Mouse (Mus musculus) small intestine, adult 2 months (tissue): ENCODE data around the gene Dcx. TPM values are rescaled to one million over a fixed set of nuclear protein-coding genes. Genes with fewer than 3 reads are reported as not detected.

ENCODE experiments used
- H3K27ac ChIP-seq: fragments of 200-500 bp; 2 replicates; pipeline ENCODE4 v1.5.1; 2012; ENCODE audit warnings: low read depth, low read length, control low read depth, inconsistent platforms; ENCODE audit not compliant: insufficient read depth
- H3K27me3 ChIP-seq: fragments of 200-500 bp; 2 replicates; pipeline ENCODE4 v1.6.1; 2012; ENCODE audit warnings: mild to moderate bottlenecking, moderate library complexity, low read length, inconsistent platforms; ENCODE audit not compliant: control insufficient read depth, insufficient read depth
- H3K36me3 ChIP-seq: fragments of 200-500 bp; 2 replicates; pipeline ENCODE4 v1.6.1; 2012; ENCODE audit warnings: mild to moderate bottlenecking, low read length, control low read depth, inconsistent platforms; ENCODE audit not compliant: control insufficient read depth, insufficient read depth
- H3K4me1 ChIP-seq: fragments of 200-500 bp; 2 replicates; pipeline ENCODE4 v1.6.1; 2012; ENCODE audit warnings: low read length, inconsistent platforms, mixed read lengths; ENCODE audit not compliant: control insufficient read depth, insufficient read depth, insufficient read length
- H3K4me3 ChIP-seq: fragments of 200-500 bp; 2 replicates; pipeline ENCODE4 v1.5.1; 2012; ENCODE audit warnings: low read depth, mild to moderate bottlenecking, control low read depth, inconsistent platforms, low read length, moderate library complexity
- CTCF ChIP-seq: fragments of 200-500 bp; IDR thresholded peaks from 2 replicates; pipeline ENCODE4 v1.5.1; 2012; ENCODE audit warnings: low read depth, mild to moderate bottlenecking, control low read depth, inconsistent platforms, low read length, moderate library complexity, mixed read lengths; ENCODE audit not compliant: insufficient replicate concordance, insufficient read length; ENCODE audit errors: extremely low read depth
- POLR2A ChIP-seq: fragments of 200-500 bp; IDR thresholded peaks from 2 replicates; pipeline ENCODE4 v1.6.1; 2012; ENCODE audit warnings: low read depth, mild to moderate bottlenecking, control low read depth, inconsistent platforms, low read length, moderate library complexity
- WGBS: fragments of 180-500 bp; shearing (Covaris S2); methylation state at CpG from one replicate; pipeline ENCODE4 v1.1.7; 2018; 5-methylcytosine and 5-hydroxymethylcytosine counted together
- polyA plus RNA-seq: library from polyadenylated mRNA; depleted of rRNA; stranded (reverse); fragments of >200 nt; gene quantifications from 2 replicates; pipeline ENCODE4 v1.2.3, GENCODE M21; 2012

The Dcx gene
- polyA plus RNA-seq, 1 experiment, result not detected

DNA sequence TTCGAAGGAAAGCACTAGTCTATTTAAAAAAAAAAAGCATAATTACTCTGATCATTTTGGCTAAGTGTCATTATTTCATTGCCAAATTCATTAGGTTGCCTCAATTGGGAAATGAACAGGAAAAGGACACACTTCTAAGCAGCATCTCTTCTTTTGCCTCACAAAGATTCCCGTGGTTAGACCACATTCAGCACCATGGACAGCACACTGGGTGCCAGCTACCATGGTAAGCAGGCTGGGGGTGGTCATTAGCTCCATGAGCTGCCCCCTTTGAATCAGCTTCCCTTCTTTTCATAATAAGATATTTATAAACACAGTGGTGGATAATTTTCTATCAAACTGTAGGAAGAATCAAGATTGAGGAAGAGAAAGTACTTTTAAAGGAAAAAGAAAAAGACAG is 28.4 kb downstream of the Dcx start:
- Histone ChIP-seq H3K4me3 (no peak overlapping the region), H3K27ac (no peak overlapping the region), H3K4me1 (no peaks in the 10 kb centered on the region), H3K36me3 (no peaks in the 10 kb centered on the region), H3K27me3 (no peaks in the 10 kb centered on the region)
- 16% methylated on average over 2 of the region's 2 CpGs for WGBS
- TF ChIP-seq CTCF (no peak), POLR2A (no peak)

DNA sequence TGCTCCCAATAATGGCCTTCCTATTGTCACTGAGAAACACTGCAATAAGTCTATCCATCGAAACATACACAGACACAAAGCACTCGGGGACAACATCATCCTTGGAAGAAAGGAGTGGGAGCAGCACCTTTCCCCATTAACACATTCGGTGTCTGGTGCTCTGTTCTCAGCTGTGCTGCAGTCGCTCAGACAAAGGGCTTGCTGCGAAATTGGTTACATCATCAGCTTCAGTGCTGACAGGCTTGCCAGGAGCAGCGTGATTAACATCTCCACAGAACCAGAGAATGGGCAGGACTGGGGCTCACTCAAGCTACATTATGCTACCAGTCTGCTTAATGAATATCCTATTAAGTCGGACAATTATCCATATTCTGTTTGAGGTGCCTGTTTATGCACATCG is 30.8 kb downstream of the Dcx start:
- WGBS, result 58% methylated on average over 8 of the region's 8 CpGs
- no peaks in the 10 kb centered on the region for H3K36me3 ChIP-seq
- no peaks in the 10 kb centered on the region for H3K4me1 ChIP-seq
- H3K27me3 ChIP-seq, result no peaks in the 10 kb centered on the region
- H3K4me3 ChIP-seq, result no peak overlapping the region
- no peak for TF ChIP-seq POLR2A
- no peak for TF ChIP-seq CTCF
- H3K27ac ChIP-seq, result no peak overlapping the region

DNA sequence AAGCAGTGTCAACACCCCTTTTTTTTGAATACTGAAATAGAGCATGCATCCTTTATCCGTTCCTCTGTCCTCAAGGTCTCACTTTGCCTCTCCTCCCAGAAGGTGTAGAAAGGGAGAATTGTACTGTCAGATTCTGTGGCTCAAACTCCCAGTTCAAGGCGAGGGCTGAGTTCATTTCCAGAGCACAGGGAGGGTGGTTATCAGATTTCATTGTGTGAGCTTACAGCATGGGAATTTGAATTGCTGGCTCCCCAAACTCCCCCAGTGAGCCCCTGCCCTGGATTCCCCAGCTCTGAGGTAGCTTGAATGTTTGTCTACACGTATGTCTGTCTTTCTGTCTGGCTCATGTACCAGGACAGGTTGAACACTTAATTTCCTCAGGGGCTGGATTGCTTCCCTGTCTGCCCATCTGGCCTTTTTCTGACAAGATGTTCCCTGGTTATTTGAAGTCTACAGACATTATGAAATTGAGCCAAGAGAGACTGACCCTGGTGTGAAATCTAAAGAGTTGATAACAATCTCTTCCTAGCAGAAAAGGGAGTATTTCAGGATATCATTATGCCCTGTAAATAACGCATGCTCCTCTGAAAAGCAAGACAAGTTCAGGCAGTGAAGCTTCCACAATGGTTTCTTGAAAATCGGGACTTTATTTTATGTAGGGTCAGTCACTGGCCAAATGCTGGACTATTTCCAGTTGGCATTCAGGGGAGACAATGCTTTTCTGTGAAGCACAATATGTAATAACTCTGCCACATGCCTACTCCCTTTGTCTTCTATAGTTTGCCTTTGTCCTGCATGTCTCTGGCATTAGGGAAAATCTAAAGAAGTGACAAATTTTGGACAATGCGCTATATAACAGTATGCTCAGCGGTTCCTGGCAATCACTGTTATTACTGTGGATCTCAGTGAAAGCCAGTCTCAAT is 35.5 kb downstream of the Dcx start:
- no peaks in the 10 kb centered on the region for H3K36me3 ChIP-seq
- no peak overlapping the region for H3K4me3 ChIP-seq
- WGBS, result 71% methylated on average over 7 of the region's 7 CpGs
- TF ChIP-seq CTCF, result no peak
- no peak for TF ChIP-seq POLR2A
- H3K27ac ChIP-seq, result no peak overlapping the region
- H3K27me3 ChIP-seq, result no peaks in the 10 kb centered on the region
- H3K4me1 ChIP-seq, result no peaks in the 10 kb centered on the region

DNA sequence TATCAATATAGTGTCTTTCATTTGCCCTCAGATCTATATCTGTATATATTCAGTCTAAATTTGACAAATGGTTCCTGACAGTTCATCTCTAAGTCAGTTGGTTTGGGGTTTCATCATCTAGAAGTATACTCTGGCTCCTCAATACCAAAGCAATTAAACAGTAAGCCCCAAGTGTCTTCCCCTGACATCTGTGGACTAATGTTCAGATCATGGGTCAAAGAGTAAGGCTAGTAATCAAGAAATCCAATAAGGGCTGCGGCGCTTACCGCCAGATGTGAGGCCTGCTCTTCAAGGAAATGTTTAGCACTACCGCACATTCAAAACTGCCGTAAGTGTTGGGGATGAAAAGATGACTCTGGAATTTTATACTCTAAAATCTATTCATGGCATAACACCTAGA is 36.2 kb downstream of the Dcx start:
- 89% methylated on average over 5 of the region's 5 CpGs for WGBS
- no peaks in the 10 kb centered on the region for H3K4me1 ChIP-seq
- H3K4me3 ChIP-seq, result no peak overlapping the region
- H3K27me3 ChIP-seq, result no peaks in the 10 kb centered on the region
- H3K36me3 ChIP-seq, result no peaks in the 10 kb centered on the region
- H3K27ac ChIP-seq, result no peak overlapping the region
- TF ChIP-seq POLR2A, result no peak
- no peak for TF ChIP-seq CTCF

DNA sequence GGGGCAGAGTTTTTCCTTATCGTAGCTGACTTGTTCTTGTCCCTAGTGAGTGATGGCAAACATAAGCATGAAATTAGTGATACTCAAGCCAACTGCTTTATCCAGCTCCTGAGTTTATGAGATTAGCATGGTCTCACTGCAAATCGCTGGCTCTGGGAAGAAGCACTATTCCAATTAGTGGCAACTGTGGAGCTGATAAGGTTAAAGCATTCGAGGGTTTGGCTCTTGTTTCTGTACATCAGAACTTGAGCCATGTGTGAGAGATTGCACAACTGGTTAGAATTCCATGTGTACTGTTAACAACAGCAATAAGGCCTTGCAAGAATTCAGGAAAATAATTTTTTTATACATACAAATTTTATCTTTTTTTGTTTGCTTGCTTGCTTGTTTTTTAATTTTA is 39.9 kb downstream of the Dcx start:
- TF ChIP-seq POLR2A, result no peak
- TF ChIP-seq CTCF, result no peak
- Histone ChIP-seq H3K27ac (no peak overlapping the region), H3K4me3 (no peak overlapping the region), H3K36me3 (no peaks in the 10 kb centered on the region), H3K4me1 (no peaks in the 10 kb centered on the region), H3K27me3 (no peaks in the 10 kb centered on the region)
- 59% methylated on average over 3 of the region's 3 CpGs for WGBS

DNA sequence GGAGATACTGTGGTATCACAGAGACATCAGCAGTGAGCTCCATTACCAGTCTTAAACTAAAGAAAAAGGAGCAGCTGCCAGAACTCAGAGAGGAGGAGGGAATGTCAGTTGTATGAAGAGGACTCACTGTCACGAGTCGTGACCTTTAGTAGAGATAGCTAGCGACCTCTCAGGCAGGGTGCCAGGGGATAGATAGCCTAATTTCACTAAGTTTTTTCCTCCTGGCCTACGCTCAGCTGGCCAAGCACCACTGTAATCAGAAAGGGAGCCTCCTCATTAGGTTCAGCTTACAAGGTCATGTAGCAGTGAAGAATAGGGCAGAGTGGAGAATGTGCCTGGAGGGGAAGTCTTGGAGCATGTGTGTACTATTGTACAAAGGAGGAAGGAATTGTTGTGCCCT is 47.3 kb downstream of the Dcx start:
- 37% methylated on average over 4 of the region's 4 CpGs for WGBS
- H3K4me1 ChIP-seq, result no peaks in the 10 kb centered on the region
- TF ChIP-seq CTCF, result no peak

DNA sequence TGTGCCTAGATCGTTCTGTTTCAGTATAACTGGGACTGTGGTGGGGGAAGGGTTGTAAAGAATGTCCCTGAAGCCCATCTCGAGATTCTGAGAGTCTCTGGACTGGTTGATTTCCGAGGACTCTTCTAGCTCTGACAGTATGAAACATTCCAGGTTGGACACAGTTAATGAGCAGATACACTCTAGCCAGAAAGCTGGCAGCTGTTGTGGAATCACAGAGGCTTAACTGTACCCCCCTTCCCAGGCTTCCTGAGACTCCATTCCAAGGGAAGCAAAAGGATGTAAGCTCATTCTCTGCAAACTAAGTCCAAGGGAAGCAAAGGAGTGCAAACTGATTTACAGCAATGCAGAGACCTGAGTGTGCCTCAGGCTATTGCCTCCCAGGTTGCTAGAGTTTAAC is 48.2 kb downstream of the Dcx start:
- Histone ChIP-seq H3K4me1 (no peaks in the 10 kb centered on the region), H3K4me3 (no peak overlapping the region), H3K27ac (no peak overlapping the region), H3K36me3 (no peaks in the 10 kb centered on the region), H3K27me3 (no peaks in the 10 kb centered on the region)
- no peak for TF ChIP-seq POLR2A
- TF ChIP-seq CTCF, result no peak
- WGBS, result 35% methylated on average over 3 of the region's 3 CpGs

More for the DNA sequence above, 47.3 kb downstream of the Dcx start:
- Histone ChIP-seq H3K27me3 (no peaks in the 10 kb centered on the region), H3K36me3 (no peaks in the 10 kb centered on the region), H3K27ac (no peak overlapping the region), H3K4me3 (no peak overlapping the region)

DNA sequence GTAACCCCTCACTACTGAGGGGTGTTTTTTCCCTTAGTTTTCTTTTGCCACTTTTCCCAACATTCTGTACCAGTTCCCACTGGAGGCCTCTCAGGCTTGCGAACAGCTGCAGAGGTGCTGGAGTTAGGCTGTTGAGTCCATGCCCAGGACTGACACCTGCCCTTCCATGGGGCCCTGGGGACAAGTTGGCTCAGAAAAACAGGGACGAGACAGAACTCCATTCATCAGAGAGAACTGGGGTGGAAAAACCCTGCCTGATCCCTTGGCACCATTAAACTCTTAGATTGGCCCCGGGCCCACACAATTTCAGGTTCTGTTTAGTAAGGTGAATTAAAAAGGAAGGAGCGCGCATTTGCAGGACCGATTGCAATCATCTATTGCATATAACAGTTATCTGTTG is 48.8 kb downstream of the Dcx start:
- 85% methylated on average over 6 of the region's 6 CpGs for WGBS
- no peak for TF ChIP-seq CTCF
- no peak for TF ChIP-seq POLR2A
- Histone ChIP-seq H3K27me3 (no peaks in the 10 kb centered on the region), H3K27ac (no peak overlapping the region), H3K36me3 (no peaks in the 10 kb centered on the region), H3K4me1 (no peaks in the 10 kb centered on the region), H3K4me3 (no peak overlapping the region)
